Mouse (Mus musculus) right cerebral cortex, adult 18-20 months (tissue): ENCODE measurements around the gene Tnrc6a.
"Not testable (repeated sequence)": the region's sequence is repeated elsewhere in the genome, so short reads cannot be mapped to it uniquely, and the experiment has no call there.

Experiments used
- DNase-seq: peaks from one replicate; pipeline ENCODE4 v3.0.0; 2022; ENCODE audit warnings: mixed read lengths

Gene Tnrc6a

GRCm38 (mm10) chr7:123123665-123124298 lies at the start of gene Tnrc6a:
Gene Tnrc6a, plus strand, starts transcription at chr7:123123885.
- DNase-seq: peak; percentile 93

GRCm38 (mm10) chr7:123082236-123082635 lies 41.4 kb upstream of the Tnrc6a start:
- peak; percentile 12 for DNase-seq

DNA sequence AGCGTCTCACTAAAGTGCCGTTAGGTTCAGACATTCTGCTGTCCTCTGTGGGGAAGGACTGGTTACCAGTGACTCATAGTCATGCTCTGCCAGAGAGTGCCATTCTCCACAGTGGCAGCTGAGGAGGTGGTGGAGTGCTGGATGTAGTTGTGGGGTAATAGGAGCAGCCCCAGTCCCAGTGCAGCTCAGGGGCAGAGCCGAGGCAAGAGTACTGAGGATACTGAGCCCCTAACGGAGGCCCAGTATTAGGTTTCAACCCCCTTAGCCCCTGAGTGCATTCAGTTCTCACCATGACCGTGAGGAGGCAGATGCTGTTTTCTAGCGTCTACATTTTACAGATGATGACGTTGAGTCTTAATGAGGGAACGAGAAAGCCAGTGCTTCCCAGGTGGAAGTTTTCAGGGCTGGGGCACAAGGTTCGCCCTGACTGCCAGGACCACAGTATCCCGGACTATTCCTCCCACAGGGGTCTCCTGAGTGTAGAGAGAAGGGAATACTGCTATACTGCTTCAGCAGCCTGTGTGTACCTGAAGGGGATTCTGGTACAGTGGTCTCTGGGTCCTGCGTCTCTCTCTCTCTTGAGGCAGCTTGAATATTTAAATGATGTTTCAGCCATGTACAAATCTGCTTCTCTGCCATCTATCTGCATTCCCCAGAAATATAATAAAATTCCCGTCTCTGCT lies 40.1 kb upstream of the Tnrc6a start:
- peak; percentile 51 for DNase-seq

DNA sequence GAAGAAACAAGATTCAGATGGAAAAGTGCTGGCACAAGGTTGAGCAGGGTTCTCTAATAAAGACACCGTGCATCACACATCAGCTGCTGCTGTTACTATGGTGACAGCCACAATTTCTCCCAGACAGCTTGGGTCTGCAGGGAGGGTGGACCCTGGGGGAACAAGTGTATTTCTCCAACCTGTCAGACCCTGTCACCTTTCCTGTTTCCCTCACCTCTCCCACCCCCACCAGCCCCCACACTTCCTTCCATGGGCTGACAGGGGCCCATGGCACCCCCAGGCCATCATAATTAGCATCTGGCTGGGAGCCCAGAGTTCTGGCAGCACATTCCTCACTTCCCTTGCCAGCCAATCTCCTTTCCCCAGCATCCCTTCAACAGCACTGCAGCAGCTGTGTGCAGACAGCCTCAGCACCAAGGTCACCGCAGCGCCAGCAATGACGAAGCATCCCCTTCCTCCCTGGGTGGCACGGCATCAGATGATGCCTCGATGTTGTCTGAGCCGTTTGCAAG lies 39.4 kb upstream of the Tnrc6a start:
- peak; percentile 86 for DNase-seq

- DNase-seq: peak; percentile 33
Observed at GRCm38 (mm10) chr7:123084708-123085107, 39.0 kb upstream of the Tnrc6a start.

- no peak for DNase-seq
Observed at GRCm38 (mm10) chr7:123088920-123089319, 34.8 kb upstream of the Tnrc6a start.

- no peak for DNase-seq
Observed at GRCm38 (mm10) chr7:123096344-123097120, 27.2 kb upstream of the Tnrc6a start.

DNA sequence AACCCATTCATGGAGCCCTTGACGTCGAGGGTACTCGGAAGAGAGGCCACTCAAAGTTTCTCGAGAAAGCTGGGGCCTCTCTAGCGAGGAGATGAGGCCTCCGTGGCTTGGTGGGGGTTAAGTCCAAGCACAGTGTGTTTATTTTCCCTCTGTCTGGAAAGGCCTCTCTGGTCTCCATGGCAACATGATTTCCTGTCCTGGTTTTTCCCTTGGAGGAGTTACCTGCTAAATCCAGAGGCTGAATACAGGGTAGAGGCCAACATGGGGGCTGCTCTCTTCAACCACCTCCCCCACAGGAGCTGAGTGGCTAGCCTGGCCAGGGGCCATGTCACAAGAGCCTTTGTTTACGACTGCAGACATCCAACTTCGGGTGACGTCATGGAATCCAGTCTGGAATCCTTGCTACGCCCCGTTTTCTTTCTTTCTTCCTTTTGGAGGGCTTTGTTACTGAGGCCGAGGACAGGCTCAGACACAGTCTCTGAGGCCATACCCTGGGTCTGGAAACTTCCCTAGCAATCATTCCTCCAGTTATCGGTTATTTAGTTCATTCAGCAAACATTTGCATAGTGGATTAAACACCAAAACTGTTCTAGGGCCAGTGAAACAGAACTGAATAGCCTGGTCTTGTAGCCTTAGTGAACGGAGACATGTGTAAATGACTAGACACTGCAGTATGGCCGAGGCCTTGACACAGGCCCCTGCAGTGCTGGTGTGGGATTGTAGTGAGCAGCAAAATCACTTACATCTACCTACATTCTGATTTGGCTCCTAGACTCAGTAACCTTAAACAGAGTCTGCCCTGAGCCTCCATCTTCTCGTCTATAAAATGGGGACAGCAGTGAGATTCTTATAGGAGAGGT lies 25.6 kb upstream of the Tnrc6a start:
- peak; percentile 75 for DNase-seq

- DNase-seq: no peak
Observed at GRCm38 (mm10) chr7:123101295-123101694, 22.4 kb upstream of the Tnrc6a start.

DNA sequence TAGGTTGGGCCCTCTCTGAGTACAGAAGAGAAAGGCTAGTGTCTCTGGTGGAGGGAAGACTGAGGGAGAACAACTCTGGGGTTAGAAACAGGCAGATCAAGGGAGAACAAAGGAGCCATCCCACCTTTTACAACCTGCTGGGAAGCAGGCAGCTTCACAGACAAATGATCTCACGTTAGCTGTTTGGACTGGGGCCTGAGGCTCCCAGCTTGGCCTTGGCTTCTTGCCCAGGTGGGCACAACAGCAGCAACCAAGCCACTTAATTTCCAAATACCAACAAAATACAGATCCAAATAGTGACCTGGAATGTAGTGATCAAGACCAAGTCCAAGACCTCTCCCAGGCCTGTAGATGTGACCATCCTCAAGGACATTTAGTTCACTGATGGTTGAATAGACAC lies 18.3 kb upstream of the Tnrc6a start:
- DNase-seq: not testable (repeated sequence)

- no peak for DNase-seq
Observed at GRCm38 (mm10) chr7:123105906-123106305, 17.8 kb upstream of the Tnrc6a start.

GRCm38 (mm10) chr7:123106326-123106725 lies 17.4 kb upstream of the Tnrc6a start:
- no peak for DNase-seq

- peak; percentile 64 for DNase-seq
Observed at GRCm38 (mm10) chr7:123108058-123109055, 15.3 kb upstream of the Tnrc6a start.

- DNase-seq: no peak
Observed at GRCm38 (mm10) chr7:123109361-123110000, 14.2 kb upstream of the Tnrc6a start.

DNA sequence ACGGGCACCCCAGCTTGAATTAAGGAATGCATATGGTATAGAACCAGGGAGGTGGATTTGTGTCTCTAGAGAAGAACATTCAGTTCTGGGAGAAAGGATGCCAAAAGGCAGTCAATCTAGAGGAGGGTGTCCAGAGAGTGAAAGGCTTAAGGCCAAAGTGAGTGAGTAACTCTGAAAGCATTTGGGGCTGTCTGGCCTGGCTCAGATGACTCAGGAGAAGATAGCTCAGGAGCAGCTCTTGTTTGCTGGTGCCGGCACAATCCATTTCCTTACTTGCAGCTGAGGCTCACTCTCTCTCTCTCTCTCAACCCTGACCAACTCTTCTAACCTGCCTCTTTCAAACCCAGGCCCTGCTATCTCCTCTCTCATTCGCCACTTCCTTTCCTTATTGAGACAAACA lies 13.6 kb upstream of the Tnrc6a start:
- no peak for DNase-seq

DNA sequence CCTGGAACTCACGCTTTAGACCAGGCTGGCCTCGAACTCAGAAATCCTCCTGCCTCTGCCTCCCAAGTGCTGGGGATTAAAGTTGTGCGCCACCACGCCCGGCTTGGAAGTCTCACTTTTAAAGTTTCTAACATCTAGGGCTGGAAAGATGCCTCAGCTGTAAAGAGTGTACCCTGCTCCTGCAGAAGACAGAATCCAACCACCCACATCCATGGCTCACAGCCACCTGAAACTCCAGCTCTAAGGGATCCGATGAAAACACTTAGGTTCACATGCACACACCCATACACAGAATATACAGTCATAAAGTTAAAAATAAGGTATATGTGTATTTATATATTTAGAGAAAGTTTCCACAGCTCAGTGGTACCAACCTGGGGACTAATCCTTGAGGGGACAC lies 10.1 kb upstream of the Tnrc6a start:
- peak; percentile 34 for DNase-seq

DNA sequence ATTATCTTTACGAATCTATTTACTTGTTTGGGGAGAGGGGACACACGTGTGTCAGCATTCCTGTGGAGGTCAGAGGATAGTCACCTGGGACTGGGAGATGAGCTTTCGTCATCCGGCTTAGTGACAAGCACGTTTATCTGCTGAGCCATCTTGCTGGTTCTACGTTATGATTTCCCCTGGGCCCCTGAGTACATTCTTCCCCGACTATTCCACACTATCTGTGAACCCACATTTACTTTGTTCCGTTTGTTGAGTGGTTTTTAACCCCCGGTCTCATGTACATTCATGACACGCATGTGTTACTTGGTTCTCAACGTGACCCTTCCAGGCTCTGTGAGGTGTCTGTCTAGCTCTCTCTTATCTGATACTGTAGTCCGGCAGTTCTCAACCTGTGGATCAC lies 6.9 kb upstream of the Tnrc6a start:
- DNase-seq: no peak

GRCm38 (mm10) chr7:123117209-123117608 lies 6.5 kb upstream of the Tnrc6a start:
- no peak for DNase-seq

DNA sequence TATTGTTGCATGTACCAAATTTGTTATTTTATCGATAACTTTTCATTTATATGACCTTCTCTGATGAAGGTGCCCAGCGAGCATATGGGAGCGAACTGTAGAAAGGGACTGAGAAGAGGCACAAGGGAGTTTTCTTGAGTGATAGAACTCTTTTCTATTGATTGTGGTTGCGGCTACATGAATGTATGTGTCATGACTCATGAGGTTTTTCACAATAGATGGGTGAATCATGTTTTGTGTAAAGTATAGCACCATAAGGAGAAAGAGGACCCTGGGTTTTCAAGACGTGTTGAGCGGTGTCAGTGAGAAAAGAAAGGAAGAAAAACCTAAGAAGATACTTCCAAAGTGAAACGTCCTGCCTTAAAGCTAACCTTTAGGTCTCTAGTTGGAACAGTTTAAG lies 3.2 kb upstream of the Tnrc6a start:
- DNase-seq: no peak

- no peak for DNase-seq
Observed at GRCm38 (mm10) chr7:123124299-123124716, 623 bp downstream of the Tnrc6a start.

- DNase-seq: peak; percentile 27
Observed at GRCm38 (mm10) chr7:123124735-123125181, 1.1 kb downstream of the Tnrc6a start.
